Mouse (Mus musculus) lung, adult 18-20 months (tissue): ENCODE data around the gene Cd40.

ENCODE experiments used
- DNase-seq, 2 experiments: peaks; one replicate each; pipeline ENCODE4 v3.0.0; 2022; ENCODE audit warnings: mixed read lengths in 2 of 2

The Cd40 gene

DNA sequence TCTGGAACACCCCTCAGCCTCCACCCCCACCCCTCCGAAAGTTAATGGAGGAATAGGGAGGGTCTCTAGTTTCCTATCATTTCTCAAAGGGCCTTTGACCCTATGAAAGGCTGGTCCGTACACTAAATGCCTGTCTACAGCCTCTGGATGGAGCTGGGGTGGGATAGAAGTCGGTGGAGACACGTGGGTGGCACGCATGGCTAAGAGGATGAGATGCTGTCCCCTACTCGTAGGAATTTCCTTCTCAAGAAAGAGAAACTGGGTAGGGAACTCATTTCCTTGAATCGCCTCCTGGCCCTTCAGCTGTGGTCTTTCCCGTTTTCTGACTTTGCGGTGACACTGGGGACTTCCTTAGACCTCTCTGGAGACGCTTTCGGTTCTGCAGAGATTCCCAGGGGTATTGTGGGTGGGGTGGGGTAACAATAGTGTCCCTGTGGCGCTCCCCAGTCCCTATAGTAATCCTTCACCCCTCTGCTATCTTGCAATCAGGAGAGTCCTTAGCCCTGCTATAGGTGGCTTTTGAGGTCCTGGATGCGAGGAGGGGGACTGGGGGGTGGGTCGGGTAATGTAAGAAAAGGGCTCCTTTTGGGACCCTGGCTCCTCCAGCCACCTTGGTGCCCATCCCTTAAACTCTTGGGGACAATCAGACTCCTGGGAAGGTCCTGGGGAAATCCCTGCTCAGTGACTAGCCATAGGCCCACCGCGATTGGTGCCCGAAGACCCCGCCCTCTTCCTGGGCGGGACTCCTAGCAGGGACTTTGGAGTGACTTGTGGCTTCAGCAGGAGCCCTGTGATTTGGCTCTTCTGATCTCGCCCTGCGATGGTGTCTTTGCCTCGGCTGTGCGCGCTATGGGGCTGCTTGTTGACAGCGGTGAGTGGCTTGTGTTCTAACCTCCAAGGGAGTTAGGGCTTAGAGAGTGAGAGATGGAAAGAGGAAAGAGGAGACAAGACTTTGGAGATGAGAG, at the start of gene Cd40:
TSS of gene Cd40 (plus strand) at position 740 of the 965 bp plus-strand sequence.
- DNase-seq: peak; percentile 83

DNA sequence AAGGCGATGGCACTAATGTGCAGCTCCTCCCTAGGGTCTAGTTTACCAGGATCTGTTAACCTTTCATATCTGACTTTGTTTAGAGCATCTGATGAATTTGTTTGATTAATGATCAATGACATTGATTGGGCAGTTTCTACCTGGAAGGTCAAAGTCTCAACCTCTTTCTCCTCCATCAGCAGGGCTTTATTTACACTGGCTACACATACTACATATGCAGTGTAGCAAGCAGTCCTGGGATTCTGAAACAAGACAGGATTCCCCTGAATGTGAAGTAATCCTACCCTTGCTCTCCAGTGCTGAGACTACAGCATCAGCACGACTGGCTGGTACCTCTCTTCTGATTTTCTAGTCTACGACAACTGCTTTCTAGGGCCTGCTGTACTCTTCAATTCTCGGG, 48.6 kb upstream of the Cd40 start:
- no peak for DNase-seq

DNA sequence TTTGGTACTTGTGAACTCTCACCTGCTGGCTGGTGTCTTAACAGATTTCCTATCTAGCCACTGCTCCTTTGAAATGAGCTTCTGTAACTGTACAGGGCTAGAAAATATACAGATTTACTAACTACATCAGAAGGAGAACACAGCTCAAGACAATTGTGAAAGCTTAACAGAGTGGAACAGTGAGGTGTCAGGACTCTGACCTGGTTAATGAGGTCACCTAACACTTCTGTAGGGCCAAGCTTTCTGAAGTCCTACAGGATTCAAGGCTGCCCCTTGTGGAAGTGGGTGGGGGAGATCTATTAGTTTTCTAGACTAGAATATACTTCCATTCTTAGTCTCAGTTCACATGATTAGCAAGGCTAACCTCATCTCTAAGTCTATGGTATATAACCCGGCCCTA, 47.4 kb upstream of the Cd40 start:
- DNase-seq: no peak

DNA sequence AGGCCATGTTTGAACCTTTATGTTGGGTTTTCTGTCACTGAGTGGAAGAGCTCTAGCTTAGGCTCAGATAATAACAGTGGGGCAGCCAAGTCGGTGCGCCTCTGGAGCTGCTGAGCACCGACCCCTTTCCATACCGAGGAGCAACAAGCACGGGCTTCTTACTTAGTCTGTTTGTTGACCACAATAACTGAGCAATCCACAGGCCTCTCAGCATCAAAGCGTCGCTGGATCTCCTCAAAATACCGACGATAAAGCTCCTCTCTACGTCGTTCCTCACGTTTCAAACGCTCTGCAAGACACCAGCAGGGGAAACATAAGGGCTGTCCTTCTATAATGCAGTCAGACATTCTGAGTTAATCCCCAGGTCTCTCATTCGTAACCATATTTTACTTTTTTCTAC, 46.3 kb upstream of the Cd40 start:
- no peak for DNase-seq

DNA sequence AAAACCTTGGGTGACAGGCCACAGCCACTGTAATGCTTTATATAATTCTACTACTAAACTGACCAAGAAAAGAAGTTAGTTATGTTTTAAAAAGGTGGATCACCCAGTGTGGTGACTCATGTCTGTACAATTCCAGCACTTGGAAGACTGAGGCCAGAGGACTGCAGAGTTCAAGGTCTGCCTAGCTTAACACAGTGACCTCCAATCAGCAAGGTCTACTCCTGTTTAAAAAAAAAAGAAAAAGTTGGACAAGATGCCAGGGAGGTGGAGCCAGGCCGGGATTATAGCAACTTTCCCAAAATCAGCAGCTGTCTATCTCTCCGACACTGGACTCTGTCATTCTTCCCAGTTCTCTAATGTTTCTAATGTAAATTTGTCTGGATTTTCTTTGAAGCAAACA, 45.8 kb upstream of the Cd40 start:
- DNase-seq: no peak

DNA sequence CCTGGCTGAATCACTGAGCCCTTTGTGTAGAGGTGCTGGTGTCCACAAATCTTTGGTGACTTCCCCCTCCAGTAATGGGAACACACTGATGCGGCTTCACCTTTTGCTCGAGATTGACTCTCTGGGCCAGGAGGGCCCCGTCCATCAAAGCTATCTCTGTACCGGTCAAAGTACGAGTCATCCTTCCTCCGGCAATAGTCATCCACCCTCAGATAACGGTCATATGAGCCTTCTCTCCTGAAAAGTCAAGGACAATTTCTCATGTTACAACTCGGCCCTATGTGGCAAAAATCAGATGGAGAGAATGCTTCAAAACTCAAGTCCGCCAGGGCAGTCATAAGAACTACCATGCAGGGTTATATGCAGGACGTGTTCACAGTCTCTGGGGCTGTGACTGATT, 45.1 kb upstream of the Cd40 start:
- DNase-seq: no peak

DNA sequence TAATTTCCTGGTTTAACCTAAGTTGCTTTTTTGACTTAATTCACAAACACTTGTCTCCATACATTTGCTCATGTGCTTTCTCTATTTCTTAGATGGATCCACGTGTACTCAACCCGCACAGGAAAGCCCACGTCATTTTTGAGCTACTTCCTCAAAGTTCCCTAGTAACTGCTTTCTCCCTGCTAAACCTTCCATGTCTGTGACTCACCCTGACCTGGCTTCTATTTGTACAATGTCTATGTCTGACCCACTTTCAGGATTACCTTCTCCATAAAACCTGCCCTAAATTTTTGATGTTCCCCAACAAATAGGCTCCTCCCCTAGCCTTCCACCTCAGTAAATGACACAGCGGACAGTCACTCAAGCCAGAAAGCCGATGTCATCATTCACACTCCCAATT, 40.5 kb upstream of the Cd40 start:
- DNase-seq: no peak

DNA sequence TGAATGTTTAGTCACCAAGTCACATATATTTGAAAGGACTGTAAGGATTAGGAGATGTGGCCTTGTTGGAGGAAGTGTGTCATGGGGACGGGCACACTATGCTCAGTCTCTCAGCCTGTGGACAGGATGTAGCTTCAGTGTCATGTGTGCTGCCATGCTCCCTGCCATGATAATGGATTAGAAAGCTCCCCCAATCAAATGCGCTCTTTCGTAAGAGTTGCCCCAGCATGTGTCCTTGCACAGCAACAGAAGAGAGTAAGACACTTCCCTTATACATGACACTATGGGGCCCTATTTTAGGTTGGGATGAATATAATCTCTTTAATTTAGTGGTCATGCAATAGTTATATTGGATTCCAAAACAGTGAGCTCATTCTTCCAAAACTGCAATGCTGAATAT, 34.9 kb upstream of the Cd40 start:
- no peak for DNase-seq

DNA sequence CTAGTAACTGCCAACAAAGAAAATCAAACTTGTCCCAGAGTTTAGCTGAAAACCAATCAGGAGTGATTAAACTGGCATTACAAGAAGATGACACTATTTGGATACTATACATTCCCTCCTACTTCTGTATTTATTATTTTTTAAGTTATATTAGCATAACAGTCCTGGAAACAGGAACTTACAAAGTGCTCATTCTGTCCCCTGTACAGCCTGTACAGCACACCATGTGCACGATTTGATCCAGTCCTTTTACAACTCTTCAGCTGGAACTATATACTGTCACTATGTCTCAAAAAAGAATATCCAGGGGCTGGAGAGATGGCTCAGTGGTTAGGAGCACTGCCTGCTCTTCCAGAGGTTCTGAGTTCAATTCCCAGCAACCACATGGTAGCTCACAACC, 28.3 kb upstream of the Cd40 start:
- DNase-seq: no peak

DNA sequence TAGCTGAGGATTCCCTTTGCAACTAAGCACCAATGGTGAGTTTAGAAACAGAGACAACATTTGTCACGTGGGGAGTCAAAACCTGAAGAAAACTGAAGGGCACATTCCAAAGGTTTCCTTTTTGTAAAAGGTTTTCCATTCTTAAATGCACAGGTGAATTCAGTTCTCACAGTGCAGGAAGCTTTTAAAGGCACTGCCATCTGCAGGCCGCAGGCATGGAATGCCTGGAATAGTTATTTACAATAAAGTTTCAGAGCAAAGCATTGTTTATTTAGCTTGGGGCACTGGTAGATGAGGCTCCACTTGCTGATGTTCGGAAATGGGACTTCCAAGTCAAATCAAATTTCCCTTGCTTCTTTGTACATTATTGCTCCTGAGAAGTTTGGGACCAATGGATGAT, 22.9 kb upstream of the Cd40 start:
- DNase-seq: peak in 1 of 2 experiments; percentile 23

DNA sequence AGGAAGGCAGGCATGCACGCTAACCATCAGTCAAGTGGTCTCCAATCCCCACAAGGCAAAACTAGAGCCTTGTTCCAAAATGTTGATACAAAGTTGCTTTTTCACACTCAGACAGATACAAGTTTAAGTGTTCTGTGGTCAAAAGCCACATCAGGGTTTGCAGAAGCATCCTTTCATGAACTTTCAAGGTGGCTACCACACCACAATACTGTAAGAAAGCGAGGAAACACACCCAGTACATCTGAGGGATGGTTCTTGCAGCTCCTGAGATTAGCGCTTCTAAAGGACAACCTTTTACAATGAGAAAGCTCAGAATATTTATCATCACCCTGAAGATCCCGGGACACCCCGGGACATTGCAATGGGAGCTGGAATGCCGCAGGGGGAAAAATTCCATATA, 22.1 kb upstream of the Cd40 start:
- no peak for DNase-seq

DNA sequence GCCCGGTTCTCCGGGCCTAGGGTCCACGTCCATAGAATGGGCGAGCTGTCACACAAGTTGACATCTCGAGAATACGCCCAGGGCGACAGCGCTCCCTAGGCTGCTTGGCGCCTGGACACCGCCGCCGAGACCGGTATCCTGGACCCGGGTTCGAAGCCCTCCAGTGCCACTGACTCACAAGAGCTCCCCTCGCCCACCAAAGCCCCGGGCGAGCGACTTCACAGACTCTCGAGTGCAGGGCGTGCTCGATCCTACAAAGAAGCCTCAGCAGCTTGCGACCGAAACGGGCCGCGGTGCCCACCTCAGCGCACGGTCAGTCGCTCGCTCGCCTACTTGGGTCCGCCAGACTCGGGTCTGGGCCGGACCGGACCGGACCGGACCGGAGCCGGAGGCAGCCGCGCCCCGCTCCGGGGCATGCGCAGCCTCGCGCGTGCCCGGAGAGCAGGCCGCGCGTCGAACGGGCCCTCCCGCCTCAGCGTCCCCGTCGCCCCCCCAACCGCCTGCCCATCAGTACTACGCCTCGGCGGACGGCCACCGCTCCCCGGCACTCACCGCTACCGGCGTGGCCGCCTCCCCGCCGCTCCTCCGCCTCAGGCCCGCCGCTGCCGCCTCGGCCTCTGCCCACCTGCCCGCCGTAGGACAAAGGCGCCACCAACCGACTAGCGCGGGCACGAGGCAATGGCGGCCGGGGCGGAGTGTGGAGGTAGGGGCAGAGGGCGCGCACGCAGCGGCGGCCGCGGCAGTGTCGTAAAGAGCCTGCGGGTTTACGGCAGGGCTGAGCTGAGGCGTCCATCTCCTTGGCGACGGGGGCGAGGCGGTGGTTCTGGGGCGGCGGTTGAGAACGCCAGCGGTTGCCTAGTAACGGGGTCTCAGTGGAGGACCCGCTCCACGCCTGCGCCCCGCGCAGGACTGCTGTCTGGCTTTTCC, 21.0 kb upstream of the Cd40 start, which contains the start of gene Ncoa5:
TSS of gene Ncoa5 (minus strand) at position 737 of the 927 bp plus-strand sequence.
- peak; percentile 98 for DNase-seq

DNA sequence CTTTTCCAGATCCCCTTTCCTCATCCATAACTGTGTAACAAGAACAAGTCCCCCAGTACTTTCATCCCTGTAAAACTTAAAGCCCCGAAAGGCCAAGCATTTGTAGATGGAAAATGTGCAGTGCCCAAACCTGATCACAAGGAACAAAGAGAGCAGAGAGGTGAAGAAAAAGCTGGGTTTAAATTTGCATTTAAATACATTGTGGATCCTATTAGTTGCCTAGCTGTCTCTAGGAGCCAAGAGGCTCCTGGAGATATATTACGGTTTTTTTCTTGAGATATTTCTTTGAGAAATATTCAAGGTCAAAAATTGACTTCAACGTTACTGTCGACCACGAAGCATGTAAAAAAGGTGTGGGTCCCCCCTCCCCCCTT, 20.4 kb upstream of the Cd40 start:
- no peak for DNase-seq

DNA sequence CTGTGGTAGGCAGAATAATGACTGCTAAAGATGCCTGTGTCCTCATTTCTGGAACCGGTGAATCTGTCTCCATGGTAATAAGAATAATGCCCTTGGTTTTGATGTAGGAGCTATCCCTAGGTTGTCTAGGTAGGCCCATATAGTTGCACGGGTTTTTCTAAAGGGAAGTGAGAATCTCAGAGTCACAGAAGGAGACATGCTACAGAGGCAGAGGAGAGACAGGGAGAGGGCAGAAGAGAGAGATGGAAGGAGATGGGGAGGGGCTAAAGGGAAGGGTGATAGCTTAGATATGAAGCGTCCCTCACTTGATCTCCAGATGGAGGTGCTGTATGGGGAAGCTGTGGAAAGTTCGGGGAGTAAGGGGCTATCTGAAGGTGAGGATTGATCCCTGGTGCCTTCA, 18.0 kb upstream of the Cd40 start:
- no peak for DNase-seq

DNA sequence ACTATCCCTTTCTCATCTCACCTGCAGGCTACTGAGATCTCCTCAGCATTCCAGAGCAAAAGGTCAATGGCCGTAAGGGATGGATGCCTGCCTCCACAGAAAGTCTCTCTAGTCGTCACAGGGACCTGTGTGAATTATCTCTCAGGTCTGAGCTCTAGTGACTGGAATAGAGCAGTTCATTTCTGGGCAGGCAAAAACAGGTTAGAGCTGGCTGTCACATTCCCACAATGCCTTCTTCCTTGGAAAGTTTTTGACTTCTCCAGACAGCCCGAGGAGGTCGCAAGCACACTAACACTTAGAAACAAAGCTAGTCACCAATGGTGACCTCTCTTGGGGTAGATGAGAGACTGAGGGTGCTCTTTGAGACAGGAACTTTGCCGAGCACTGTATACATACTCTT, 13.3 kb upstream of the Cd40 start:
- no peak for DNase-seq

DNA sequence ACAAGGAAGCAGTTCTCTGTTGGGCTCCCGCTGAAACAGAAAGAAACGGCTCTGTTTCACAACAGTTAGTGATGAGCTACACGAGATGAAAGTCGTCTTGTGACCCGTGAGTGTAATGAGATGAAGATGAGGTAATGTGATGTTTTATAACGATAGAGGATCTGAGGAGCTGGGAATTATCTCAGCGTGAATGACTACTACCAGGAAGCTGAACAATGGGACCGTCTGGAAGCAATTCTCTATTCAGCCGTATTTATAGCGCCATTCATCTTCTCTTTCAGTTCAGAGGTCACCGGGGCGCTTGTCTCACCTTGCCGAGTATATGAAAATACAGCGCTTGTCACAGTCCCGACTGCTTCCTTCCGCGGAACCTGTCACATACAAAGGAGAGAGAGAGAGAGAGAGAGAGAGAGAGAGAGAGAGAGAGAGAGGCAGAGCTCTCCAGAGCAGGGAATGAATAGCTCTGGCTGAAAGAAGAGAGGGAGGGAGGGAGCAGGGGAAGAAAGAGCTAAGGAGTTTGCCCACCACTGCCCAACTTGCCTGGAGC, 12.3 kb upstream of the Cd40 start:
- no peak for DNase-seq

DNA sequence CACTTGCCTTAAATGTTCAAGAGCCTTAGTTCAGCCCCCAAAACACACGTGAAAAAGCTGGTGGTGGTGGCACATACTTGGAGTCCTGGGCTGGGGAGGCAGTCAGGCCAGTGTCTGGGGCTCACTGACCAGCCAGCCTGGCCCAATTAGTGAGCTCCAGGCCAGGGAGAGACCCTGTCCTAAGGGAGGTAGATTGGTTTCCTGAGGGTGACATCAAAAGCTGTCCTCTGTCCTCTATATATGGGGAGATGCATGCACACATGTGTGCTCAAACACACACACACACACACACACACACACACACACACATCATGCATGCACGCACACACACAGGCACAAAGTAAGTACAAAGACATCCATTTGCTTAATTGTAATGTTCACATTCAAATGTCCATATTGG, 11.7 kb upstream of the Cd40 start:
- no peak for DNase-seq

DNA sequence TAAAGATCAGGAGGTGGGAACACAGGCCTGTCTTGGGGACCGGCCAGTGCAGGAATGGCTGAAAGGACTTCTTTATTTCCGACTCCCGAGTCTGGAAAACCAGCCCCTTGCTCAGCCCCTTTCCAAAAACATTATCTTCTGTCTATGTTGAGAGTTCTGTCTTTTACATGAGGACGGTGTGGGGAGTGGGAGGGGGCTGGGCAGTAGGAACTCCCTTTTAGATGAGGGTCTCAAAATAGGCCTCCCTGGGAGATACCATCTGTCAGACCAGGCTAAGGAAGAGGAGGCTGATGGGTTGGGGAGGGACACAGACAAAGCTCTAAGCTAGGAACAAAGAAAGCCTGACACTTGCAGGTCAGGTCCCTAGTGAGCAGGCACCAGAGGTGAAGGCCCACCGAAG, 6.4 kb upstream of the Cd40 start:
- DNase-seq: no peak

DNA sequence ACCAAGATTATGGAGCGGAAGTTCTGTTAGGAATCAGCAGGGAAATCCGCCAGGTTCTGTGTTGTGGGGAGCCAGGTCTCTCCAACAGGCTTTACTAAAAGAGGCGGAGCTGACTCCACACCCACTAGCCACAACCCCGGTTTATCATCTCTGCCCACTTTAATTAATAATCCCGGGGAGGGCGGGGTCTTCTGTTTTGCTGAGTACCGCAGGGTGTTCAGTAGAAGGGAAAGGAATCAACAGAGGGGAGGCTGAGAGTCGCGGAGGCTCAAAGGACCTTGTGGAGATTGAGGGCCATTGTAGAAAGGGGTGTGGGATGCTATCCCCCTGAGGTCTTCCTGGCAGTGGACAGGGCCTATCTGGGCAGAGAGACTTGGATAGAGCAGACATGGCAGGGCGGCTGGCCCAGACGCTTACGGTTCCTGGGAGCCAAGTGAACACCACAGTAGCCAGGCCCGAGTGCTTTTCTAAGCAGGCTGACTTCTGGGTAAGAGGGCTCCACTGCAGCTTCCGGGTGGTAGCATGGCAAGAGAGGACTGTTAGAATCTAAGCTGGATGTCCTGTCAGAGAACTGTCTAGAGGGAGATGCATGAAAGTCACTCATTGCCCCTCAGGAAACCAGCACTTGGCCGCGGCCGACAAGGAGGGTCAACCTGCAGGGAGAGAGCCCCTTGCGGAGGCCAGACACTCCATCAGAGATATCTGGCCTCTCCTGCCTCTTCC, 4.4 kb upstream of the Cd40 start:
- DNase-seq: no peak

DNA sequence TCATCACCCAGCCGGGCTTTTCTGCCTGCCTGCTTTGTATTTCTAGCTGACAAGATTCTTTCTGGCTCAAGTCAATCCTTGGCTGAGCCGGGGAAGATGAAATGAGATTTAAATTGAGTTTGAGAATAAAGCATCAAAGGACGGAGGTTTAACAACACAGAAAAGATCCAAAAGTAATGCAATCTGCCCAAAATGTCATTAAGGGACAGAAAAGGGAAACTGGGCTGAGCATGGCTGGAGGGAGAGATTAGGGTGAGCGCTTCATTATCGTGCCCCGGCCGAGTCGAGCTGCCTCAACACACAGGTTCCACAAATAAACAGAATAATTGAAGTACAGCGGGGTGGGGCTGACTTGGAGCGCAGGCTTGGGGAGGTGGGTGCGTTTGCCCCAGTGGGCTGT, 3.9 kb upstream of the Cd40 start:
- DNase-seq: no peak

DNA sequence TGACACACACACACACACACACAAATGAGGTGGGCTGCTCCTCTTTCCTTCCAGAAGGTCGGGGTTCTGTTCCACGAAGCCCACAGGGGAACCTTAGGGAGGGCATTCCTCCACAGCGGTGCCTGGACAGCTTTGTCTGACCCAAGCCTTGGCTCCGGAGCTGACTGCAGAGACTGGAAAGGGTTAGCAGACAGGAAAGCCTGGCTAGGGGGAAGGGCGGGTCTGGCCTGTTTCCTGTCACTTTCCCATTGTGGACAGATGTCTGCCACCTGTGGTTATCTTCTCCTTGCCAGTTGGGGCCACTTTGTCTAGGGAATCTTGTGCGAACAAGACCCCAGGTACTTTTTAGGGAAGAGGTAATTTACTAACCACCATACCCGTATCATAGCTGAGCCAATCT, 478 bp downstream of the Cd40 start:
- DNase-seq: peak; percentile 27 to 48

DNA sequence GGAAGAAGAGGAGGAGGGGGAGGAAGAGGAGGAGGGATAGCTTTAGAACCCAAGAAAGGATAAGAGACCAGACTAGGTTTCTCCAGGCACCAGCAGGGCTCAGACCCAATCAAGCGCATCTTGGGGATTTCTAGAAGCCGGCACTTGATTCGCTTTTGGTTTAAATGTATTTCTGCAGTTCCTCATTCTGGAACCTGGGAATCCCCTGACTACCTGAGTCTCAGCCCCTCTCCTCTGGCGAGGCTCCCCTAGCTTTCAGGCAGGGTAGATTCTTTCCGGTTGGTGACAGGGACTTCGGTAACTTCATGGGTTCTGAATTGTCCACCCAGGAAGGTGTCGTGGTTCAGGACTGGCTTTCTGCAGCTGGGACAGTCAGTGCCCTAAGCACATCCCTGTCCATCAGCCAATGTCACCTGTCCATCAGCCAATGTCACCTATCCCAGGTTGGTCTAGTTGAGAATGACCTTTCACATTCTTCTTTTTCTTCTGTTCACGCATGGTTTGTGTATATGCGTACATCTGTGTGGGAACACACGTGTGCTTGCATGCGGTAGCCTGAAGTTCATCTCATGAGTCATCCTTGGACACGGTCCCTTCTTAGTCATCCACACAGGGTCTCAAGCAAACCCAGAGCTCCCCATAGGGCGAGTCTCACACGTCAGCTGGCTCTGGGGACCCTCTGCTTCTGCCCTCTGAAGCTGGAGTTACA, 1.1 kb downstream of the Cd40 start:
- no peak for DNase-seq
